Mouse (Mus musculus): ENCODE results near the gene Igdcc4.

GRCm38 (mm10) chr9:65100991-65101685, at the start of gene Igdcc4:
- TF ChIP-seq POLR2A (IDR thresholded peaks at IDR 0.05; ENCODE audit: control insufficient read depth, low read depth, low read length) (no peak), CTCF (IDR thresholded peaks at IDR 0.05; ENCODE audit: control insufficient read depth, insufficient read depth, insufficient replicate concordance, low read depth, low read length) (no peak)
